ENCODE assay signal across 24 mouse cellular contexts in the genomic region with DNA sequence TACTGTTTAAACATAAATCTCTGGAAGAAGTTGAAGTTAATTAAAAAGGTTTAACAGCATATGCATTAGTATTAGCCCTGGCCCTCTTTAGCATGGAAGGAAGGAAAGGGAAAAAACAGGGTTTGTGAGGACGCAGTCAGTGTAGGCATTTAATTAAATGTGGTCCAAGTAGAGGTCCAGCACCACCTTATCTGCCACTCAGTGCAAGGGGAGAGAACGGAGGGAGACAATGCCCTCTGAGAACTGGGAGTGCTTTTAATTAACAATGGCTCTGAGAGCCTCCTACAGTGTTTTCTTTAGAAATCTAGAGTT.
DNase-seq lines count a peak whose midpoint lies in the region; ATAC-seq and TF ChIP-seq lines count a peak whose summit lies in the region.
"Had no signal": no experiment of that assay in that cellular context is flagged by ENCODE, and none has a peak within 500 bp of the region (broad histone marks: within the 10 kb centered on the region; RNA-seq: fewer than 3 reads in every experiment).

No protein-coding gene starts in this region.

- H3K27ac ChIP-seq in hindbrain, embryonic 10.5 days = peak overlapping the region; percentile 5; the same call in 1 of the 2 replicates
- H3K27ac ChIP-seq in hindbrain, postnatal 0 days = no peak overlapping the region
- peak overlapping the region; percentile 58 for H3K27ac ChIP-seq in midbrain, embryonic 13.5 days
- no peak overlapping the region for H3K27ac ChIP-seq in midbrain, postnatal 0 days (ENCODE audit: low read depth, low read length)
- H3K27ac ChIP-seq in hindbrain, embryonic 16.5 days (ENCODE audit: low read depth, low read length) = no peak overlapping the region
- H3K27ac ChIP-seq: heart, adult 2 months; heart, embryonic 13.5 days; limb, embryonic 10.5 days; liver, embryonic 15.5 days; lung, embryonic 15.5 days had no signal

- no peak overlapping the region for H3K4me2 ChIP-seq in hindbrain, postnatal 0 days (ENCODE audit: low read depth, low read length)
- H3K4me2 ChIP-seq in midbrain, embryonic 13.5 days (replicated peaks) = no peak overlapping the region
- H3K4me2 ChIP-seq in midbrain, postnatal 0 days (ENCODE audit: low read depth, low read length, poor library complexity, severe bottlenecking) = no peak overlapping the region
- H3K4me2 ChIP-seq in hindbrain, embryonic 16.5 days (ENCODE audit: low read length) = no peak overlapping the region
- H3K4me2 ChIP-seq: heart, embryonic 13.5 days; liver, embryonic 15.5 days; lung, embryonic 15.5 days had no signal

- H3K36me3 ChIP-seq in hindbrain, embryonic 10.5 days = no peaks in the 10 kb centered on the region
- H3K36me3 ChIP-seq in hindbrain, postnatal 0 days (ENCODE audit: insufficient read depth, low read length) = no peaks in the 10 kb centered on the region
- no peaks in the 10 kb centered on the region for H3K36me3 ChIP-seq in midbrain, embryonic 13.5 days
- no peaks in the 10 kb centered on the region for H3K36me3 ChIP-seq in midbrain, postnatal 0 days (ENCODE audit: insufficient read depth, low read length)
- no peaks in the 10 kb centered on the region for H3K36me3 ChIP-seq in hindbrain, embryonic 16.5 days (ENCODE audit: control insufficient read depth, insufficient read depth, low read length)
- H3K36me3 ChIP-seq: G1E; heart, embryonic 13.5 days; limb, embryonic 10.5 days; liver, embryonic 15.5 days; lung, embryonic 15.5 days had no signal

- H3K4me1 ChIP-seq in hindbrain, embryonic 10.5 days (replicated peaks) = 0 out of 2 replicates have a peak, but pooled peaks cover 5% of the 10 kb centered on the region
- H3K4me1 ChIP-seq in hindbrain, postnatal 0 days (ENCODE audit: insufficient read depth, low read length) = peaks cover 4% of the 10 kb centered on the region; the same call in 1 of the 2 replicates
- peaks cover 17% of the 10 kb centered on the region for H3K4me1 ChIP-seq in midbrain, embryonic 13.5 days (replicated peaks)
- peaks cover 5% of the 10 kb centered on the region; the same call in 1 of the 2 replicates for H3K4me1 ChIP-seq in midbrain, postnatal 0 days (ENCODE audit: insufficient read depth, low read length)
- peaks cover 5% of the 10 kb centered on the region for H3K4me1 ChIP-seq in hindbrain, embryonic 16.5 days (ENCODE audit: control insufficient read depth, insufficient read depth, low read depth, low read length)
- H3K4me1 ChIP-seq: heart, embryonic 13.5 days; liver, embryonic 15.5 days; lung, embryonic 15.5 days had no signal

- ATAC-seq in hindbrain, postnatal 0 days = no peak
- ATAC-seq in midbrain, embryonic 13.5 days = no peak
- ATAC-seq in midbrain, postnatal 0 days (ENCODE audit: low FRiP score) = no peak
- 0 out of 2 replicates have a peak, but pooled peaks have one; percentile 18 for ATAC-seq in hindbrain, embryonic 16.5 days
- no peak for ATAC-seq in cerebellum, adult (ENCODE audit: insufficient number of reproducible peaks, low FRiP score, low TSS enrichment)
- ATAC-seq: Patski had no signal

- H3K9me3 ChIP-seq in hindbrain, embryonic 10.5 days = no peaks in the 10 kb centered on the region
- H3K9me3 ChIP-seq in hindbrain, postnatal 0 days (ENCODE audit: low read length) = no peaks in the 10 kb centered on the region
- H3K9me3 ChIP-seq in midbrain, embryonic 13.5 days = no peaks in the 10 kb centered on the region
- no peaks in the 10 kb centered on the region for H3K9me3 ChIP-seq in midbrain, postnatal 0 days (ENCODE audit: low read length)
- H3K9me3 ChIP-seq in hindbrain, embryonic 16.5 days (ENCODE audit: control insufficient read depth, low read length) = no peaks in the 10 kb centered on the region
- H3K9me3 ChIP-seq: G1E; heart, embryonic 13.5 days; limb, embryonic 10.5 days; liver, embryonic 15.5 days; lung, embryonic 15.5 days had no signal

- H3K9ac ChIP-seq in hindbrain, postnatal 0 days (replicated peaks; ENCODE audit: low read length) = no peak overlapping the region
- no peak overlapping the region for H3K9ac ChIP-seq in midbrain, embryonic 13.5 days (replicated peaks)
- no peak overlapping the region for H3K9ac ChIP-seq in midbrain, postnatal 0 days (replicated peaks; ENCODE audit: low read length, poor library complexity, severe bottlenecking)
- no peak overlapping the region for H3K9ac ChIP-seq in hindbrain, embryonic 16.5 days (ENCODE audit: low read depth, low read length)
- H3K9ac ChIP-seq: heart, embryonic 13.5 days; liver, embryonic 15.5 days; lung, embryonic 15.5 days had no signal

- WGBS in hindbrain, embryonic 10.5 days = 26% methylated on average over 2 of the region's 2 CpGs
- WGBS in hindbrain, postnatal 0 days = 45% methylated on average over 2 of the region's 2 CpGs
- 18% methylated on average over 2 of the region's 2 CpGs for WGBS in midbrain, embryonic 13.5 days
- 20% methylated on average over 2 of the region's 2 CpGs for WGBS in midbrain, postnatal 0 days
- WGBS in hindbrain, embryonic 16.5 days = 29% methylated on average over 2 of the region's 2 CpGs

- TF ChIP-seq CTCF in hindbrain, postnatal 0 days (IDR thresholded peaks at IDR 0.05; ENCODE audit: low read depth) = no peak
- no peak for TF ChIP-seq CTCF in midbrain, postnatal 0 days (IDR thresholded peaks at IDR 0.05)

- DNase-seq in hindbrain, embryonic 10.5 days (ENCODE audit: low spot score) = no peak
- no peak for DNase-seq in hindbrain, postnatal 0 days (ENCODE audit: low spot score)
- DNase-seq in midbrain, postnatal 0 days (ENCODE audit: low spot score) = no peak
- DNase-seq in layer of hippocampus, postnatal 25 days (ENCODE audit: extremely low spot score in 1 of 2, low spot score in 1 of 2) = no peak
- DNase-seq: B cell, adult 2 months; cerebellum, adult 18-20 months; cerebellum, postnatal 14 days; gastrocnemius, postnatal 36 days; heart, adult 2 months; heart, postnatal 14 days; kidney, adult 11 months; liver; lung, postnatal 36 days; spleen, adult 18-20 months had no signal

- no peak overlapping the region for H3K4me3 ChIP-seq in hindbrain, embryonic 10.5 days
- H3K4me3 ChIP-seq in hindbrain, postnatal 0 days (ENCODE audit: low read length) = no peak overlapping the region
- H3K4me3 ChIP-seq in midbrain, embryonic 13.5 days (replicated peaks) = no peak overlapping the region
- H3K4me3 ChIP-seq in midbrain, postnatal 0 days (ENCODE audit: low read depth, low read length) = no peak overlapping the region
- H3K4me3 ChIP-seq in hindbrain, embryonic 16.5 days (ENCODE audit: low read length) = no peak overlapping the region
- H3K4me3 ChIP-seq: heart, adult 2 months; heart, embryonic 13.5 days; limb, embryonic 10.5 days; liver, embryonic 15.5 days; lung, embryonic 15.5 days; myocyte had no signal

- H3K27me3 ChIP-seq in hindbrain, embryonic 10.5 days (ENCODE audit: insufficient read depth, poor library complexity, severe bottlenecking) = no peaks in the 10 kb centered on the region
- no peaks in the 10 kb centered on the region for H3K27me3 ChIP-seq in hindbrain, postnatal 0 days (ENCODE audit: insufficient read depth, low read length)
- no peaks in the 10 kb centered on the region for H3K27me3 ChIP-seq in midbrain, embryonic 13.5 days
- H3K27me3 ChIP-seq in midbrain, postnatal 0 days (ENCODE audit: insufficient read depth, low read length) = no peaks in the 10 kb centered on the region
- no peaks in the 10 kb centered on the region for H3K27me3 ChIP-seq in hindbrain, embryonic 16.5 days (replicated peaks; ENCODE audit: control insufficient read depth, insufficient read depth, low read length)
- H3K27me3 ChIP-seq: heart, embryonic 13.5 days; liver, embryonic 15.5 days; lung, embryonic 15.5 days; Patski had no signal

Comparison
In these comparisons a context has a peak if more than half of its experiments do, and no peak if none do; other contexts are left out.
1. H3K27ac ChIP-seq: peak in hindbrain, embryonic 10.5 days (single experiment) and midbrain, embryonic 13.5 days (single experiment); none in hindbrain, postnatal 0 days (single experiment), midbrain, postnatal 0 days (single experiment) and hindbrain, embryonic 16.5 days (single experiment).